Mouse (Mus musculus) hindbrain, embryonic 14.5 days (tissue): ENCODE data around the gene Sirt7. TPM values are rescaled to one million over a fixed set of nuclear protein-coding genes. Genes with fewer than 3 reads are reported as not detected.
A peak's percentile ranks its signal among the peaks of the same experiment; 100 is the strongest.
"Not testable (repeated sequence)": the region's sequence is repeated elsewhere in the genome, so short reads cannot be mapped to it uniquely, and the experiment has no call there.

Experiments used
- ATAC-seq: fragments of 200-750 bp; cut with Nextera tagmentation; 2 replicates; pipeline ENCODE4 v1.8.0; 2017; ENCODE audit warnings: moderate number of reproducible peaks, mild to moderate bottlenecking, moderate TSS enrichment, moderate library complexity; ENCODE audit not compliant: low FRiP score
- DNase-seq: peaks from one replicate; pipeline ENCODE4 v3.0.0-alpha.2; 2015; ENCODE audit warnings: low spot score
- H3K27ac ChIP-seq: fragments of 300-500 bp; sonication (generic); 2 replicates; pipeline ENCODE4 v1.5.1; 2014; ENCODE audit warnings: mild to moderate bottlenecking, moderate library complexity
- H3K27me3 ChIP-seq: fragments of 300-500 bp; sonication (generic); 2 replicates; pipeline ENCODE4 v1.6.1; 2014; ENCODE audit warnings: mild to moderate bottlenecking, low read length, mixed read lengths; ENCODE audit not compliant: control insufficient read depth, insufficient read depth
- H3K36me3 ChIP-seq: fragments of 300-500 bp; sonication (generic); replicated peaks from 2 replicates; pipeline ENCODE4 v1.6.1; 2014; ENCODE audit not compliant: control insufficient read depth, insufficient read depth
- H3K4me1 ChIP-seq: fragments of 300-500 bp; sonication (generic); replicated peaks from 2 replicates; pipeline ENCODE4 v1.6.1; 2014; ENCODE audit warnings: antibody characterized with exemption, low read length, mixed read lengths; ENCODE audit not compliant: control insufficient read depth, insufficient read depth
- H3K4me2 ChIP-seq: fragments of 300-500 bp; sonication (generic); replicated peaks from 2 replicates; pipeline ENCODE4 v1.6.1; 2014; ENCODE audit warnings: mild to moderate bottlenecking, moderate library complexity
- H3K4me3 ChIP-seq: fragments of 300-500 bp; sonication (generic); replicated peaks from 2 replicates; pipeline ENCODE4 v1.5.1; 2014; ENCODE audit warnings: mild to moderate bottlenecking, low read length
- H3K9ac ChIP-seq: fragments of 300-500 bp; sonication (generic); 2 replicates; pipeline ENCODE4 v1.6.1; 2014
- H3K9me3 ChIP-seq: fragments of 300-500 bp; sonication (generic); 2 replicates; pipeline ENCODE4 v1.6.1; 2016; ENCODE audit warnings: low read length; ENCODE audit not compliant: control insufficient read depth
- WGBS: fragments of 180-500 bp; shearing (Covaris S2); extraction: QIAGEN DNeasy Blood & Tissue Kit; methylation state at CpG from one replicate; pipeline ENCODE4 v1.1.7; 2014; 5-methylcytosine and 5-hydroxymethylcytosine counted together
- polyA plus RNA-seq: library from polyadenylated mRNA; unstranded; fragments of >200 nt; fragmentation: Nextera tagmentation; extraction: Ambion mirVana; gene quantifications from 2 replicates; pipeline ENCODE4 v1.2.1, GENCODE M21; 2014

The Sirt7 gene
- polyA plus RNA-seq, 1 experiment from 2014 or later: 37.0 TPM

GRCm38 (mm10) chr11:120600716-120601115 lies 24.3 kb downstream of the Sirt7 start:
- H3K27ac ChIP-seq: no peak overlapping the region
- H3K4me1 ChIP-seq: peaks cover 21% of the 10 kb centered on the region
- H3K9ac ChIP-seq: no peak overlapping the region
- no peaks in the 10 kb centered on the region for H3K27me3 ChIP-seq
- no peaks in the 10 kb centered on the region for H3K9me3 ChIP-seq
- ATAC-seq (no peak), DNase-seq (no peak)
- no peak overlapping the region for H3K4me3 ChIP-seq
- H3K4me2 ChIP-seq: no peak overlapping the region
- 97% methylated on average over 3 of the region's 3 CpGs for WGBS
- H3K36me3 ChIP-seq: peaks cover 67% of the 10 kb centered on the region

DNA sequence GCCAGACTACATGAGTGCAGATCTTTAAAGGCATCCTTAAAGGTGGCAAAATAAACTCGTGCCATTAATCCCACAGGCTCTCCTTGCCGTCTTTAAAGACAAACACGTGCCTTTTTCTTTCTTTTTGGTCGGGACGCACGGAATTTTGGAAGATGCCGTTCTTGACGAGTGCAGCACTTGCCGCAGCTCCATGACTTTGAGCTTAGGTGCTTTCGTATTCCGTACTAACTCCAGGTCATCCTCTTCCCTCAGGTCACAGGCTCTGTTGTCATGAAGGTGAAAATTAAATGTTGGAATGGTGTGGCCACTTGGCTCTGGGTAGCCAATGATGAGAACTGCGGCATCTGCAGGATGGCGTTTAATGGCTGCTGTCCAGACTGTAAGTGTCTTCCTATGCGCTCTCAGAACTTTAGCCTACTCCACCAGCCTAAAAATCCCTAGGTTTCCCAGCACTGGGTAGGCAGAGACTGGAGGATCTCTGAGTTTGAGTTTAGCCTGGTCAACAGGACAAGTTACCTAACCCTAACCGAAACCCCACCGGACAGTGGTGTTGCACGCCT lies 26.0 kb downstream of the Sirt7 start:
- Histone ChIP-seq H3K9me3 (no peaks in the 10 kb centered on the region), H3K9ac (peak overlapping the region; percentile 98), H3K36me3 (peaks cover 67% of the 10 kb centered on the region), H3K4me2 (peak overlapping the region; percentile 88), H3K27me3 (no peaks in the 10 kb centered on the region), H3K4me1 (peaks cover 21% of the 10 kb centered on the region), H3K4me3 (peak overlapping the region; percentile 96), H3K27ac (peak overlapping the region; percentile 91)
- DNase-seq (no peak), ATAC-seq (no peak)
- 50% methylated on average over 17 of the region's 17 CpGs for WGBS

- Histone ChIP-seq H3K4me2 (peak within 1 kb of the TSS; percentile 88), H3K4me3 (peak within 1 kb of the TSS; percentile 96), H3K36me3 (peaks cover 68% of the 10 kb centered on the region), H3K27ac (peak within 1 kb of the TSS; percentile 91), H3K9me3 (no peaks in the 10 kb centered on the region), H3K9ac (peak within 1 kb of the TSS; percentile 98), H3K27me3 (no peaks in the 10 kb centered on the region), H3K4me1 (peaks cover 21% of the 10 kb centered on the region)
- ATAC-seq: peak; percentile 98
- WGBS: 1% methylated on average over 83 of the region's 88 CpGs
- peak; percentile 97 for DNase-seq
Observed at GRCm38 (mm10) chr11:120598283-120598989, 26.6 kb downstream of the Sirt7 start, which contains the start of the genes Alyref and Anapc11. TSS of gene Alyref (minus strand) at chr11:120598365. TSS of gene Anapc11 (plus strand) at chr11:120598421.

- DNase-seq: no peak
Observed at GRCm38 (mm10) chr11:120597240-120598235, 27.5 kb downstream of the Sirt7 start.

DNA sequence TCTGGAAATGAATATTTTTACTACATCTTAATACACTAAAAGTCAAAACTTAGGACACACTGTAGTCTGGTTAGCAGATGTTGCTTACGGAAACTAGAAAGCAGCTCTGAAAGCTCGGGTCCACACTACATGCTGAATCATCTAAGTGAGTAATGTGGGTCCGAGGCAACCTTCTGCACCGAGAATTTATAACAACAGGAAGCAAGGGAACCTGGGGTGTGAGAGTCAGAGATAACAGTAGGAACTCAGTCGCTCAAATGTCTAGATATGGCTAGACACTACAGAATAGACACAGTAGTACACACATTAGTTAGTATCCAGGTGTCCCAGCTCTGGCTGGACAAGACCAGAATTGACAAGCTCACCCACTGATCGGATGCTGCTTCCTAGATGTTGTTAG lies 36.5 kb downstream of the Sirt7 start:
- ATAC-seq: no peak
- no peak for DNase-seq
- Histone ChIP-seq H3K27me3 (no peaks in the 10 kb centered on the region), H3K9ac (no peak overlapping the region), H3K4me1 (no peaks in the 10 kb centered on the region), H3K36me3 (peaks cover 92% of the 10 kb centered on the region), H3K27ac (no peak overlapping the region), H3K4me3 (no peak overlapping the region), H3K4me2 (no peak overlapping the region), H3K9me3 (no peaks in the 10 kb centered on the region)
- WGBS: 94% methylated on average over 6 of the region's 6 CpGs

More at GRCm38 (mm10) chr11:120597240-120598235, 27.5 kb downstream of the Sirt7 start:
- Histone ChIP-seq H3K27ac (peak overlapping the region; percentile 91), H3K27me3 (no peaks in the 10 kb centered on the region), H3K9me3 (no peaks in the 10 kb centered on the region), H3K4me1 (peaks cover 21% of the 10 kb centered on the region), H3K4me3 (peak overlapping the region; percentile 96), H3K36me3 (peaks cover 68% of the 10 kb centered on the region), H3K4me2 (peak overlapping the region; percentile 88), H3K9ac (peak overlapping the region; percentile 98)
- peak; percentile 57; the same call in 1 of the 2 replicates for ATAC-seq
- WGBS: 5% methylated on average over 95 of the region's 99 CpGs

DNA sequence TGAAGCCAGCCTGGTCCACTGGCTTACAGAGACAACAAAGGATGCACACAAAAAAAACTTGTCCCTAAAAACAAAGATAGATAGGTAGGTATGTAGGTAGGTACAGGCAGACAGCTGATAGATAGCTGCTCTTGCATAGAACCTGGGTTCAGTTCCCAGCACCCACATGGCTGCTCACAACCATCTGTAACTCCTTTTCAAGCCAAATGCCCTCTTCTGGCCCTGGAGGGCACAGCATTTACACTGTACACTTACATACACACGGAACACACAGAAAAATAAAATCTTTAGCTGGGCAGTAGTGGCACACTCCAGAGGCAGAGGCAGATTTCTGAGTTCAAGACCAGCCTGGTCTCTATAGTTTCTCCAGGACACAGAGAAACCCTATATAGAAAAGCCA lies 41.1 kb downstream of the Sirt7 start:
- H3K4me3 ChIP-seq: no peak overlapping the region
- ATAC-seq: no peak
- 97% methylated on average over 1 of the region's 1 CpGs for WGBS
- H3K9ac ChIP-seq: no peak overlapping the region
- no peak overlapping the region for H3K4me2 ChIP-seq
- no peaks in the 10 kb centered on the region for H3K9me3 ChIP-seq
- no peak for DNase-seq
- H3K27ac ChIP-seq: no peak overlapping the region
- no peaks in the 10 kb centered on the region for H3K27me3 ChIP-seq
- H3K4me1 ChIP-seq: peaks cover 18% of the 10 kb centered on the region
- peaks cover 56% of the 10 kb centered on the region for H3K36me3 ChIP-seq

DNA sequence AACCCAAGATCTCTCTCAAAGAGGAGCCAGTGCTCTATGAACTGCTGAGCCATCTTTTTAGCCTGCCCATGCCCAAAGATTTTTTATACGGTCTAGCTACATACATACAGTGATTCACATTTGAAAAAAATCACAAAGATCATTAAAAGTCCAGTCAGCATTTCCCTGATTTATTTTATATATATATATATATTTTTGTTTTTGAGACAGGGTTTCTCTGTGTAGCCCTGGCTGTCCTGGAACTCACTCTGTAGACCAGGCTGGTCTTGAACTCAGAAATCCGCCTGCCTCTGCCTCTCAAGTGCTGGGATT lies 42.1 kb downstream of the Sirt7 start:
- peak overlapping the region; percentile 94 for H3K27ac ChIP-seq
- H3K4me3 ChIP-seq, H3K9ac ChIP-seq, H3K9me3 ChIP-seq, H3K27me3 ChIP-seq, ATAC-seq, H3K4me2 ChIP-seq, DNase-seq: not testable (repeated sequence)
- WGBS: 95% methylated on average over 2 of the region's 2 CpGs
- H3K4me1 ChIP-seq: peaks cover 18% of the 10 kb centered on the region
- peaks cover 56% of the 10 kb centered on the region for H3K36me3 ChIP-seq

DNA sequence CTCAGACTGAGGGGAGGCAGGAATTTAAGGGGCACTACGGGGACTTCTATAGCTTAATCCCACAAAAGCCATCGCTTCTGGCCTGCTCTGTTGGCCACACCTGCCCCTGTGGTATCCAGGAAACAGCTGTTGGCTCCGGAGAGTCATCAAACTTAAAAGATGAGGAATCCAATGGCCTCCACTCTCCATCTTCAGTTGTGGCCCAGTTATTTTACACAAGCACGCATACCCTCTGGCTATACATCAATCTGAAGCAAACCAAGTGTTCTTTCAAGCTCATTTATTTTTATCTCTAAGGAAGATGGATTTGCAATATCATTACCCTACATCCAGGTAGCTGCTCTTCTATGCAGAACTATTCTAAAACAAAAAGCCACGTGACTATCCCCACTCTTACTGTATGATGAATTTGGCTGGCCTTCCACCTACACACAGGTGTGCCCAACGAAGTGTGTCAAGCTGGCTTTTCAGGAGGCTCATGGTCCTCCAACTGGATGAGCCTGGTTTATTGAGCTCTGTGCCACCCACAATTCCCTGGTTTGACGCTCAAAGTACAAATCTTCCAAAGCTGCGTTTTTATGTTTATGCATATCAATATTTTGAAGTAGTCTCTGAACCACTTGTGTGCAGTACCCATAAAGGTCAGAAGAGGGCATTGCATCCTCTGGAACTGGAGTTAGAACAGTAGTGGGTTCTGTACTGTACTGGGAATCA lies 42.6 kb downstream of the Sirt7 start:
- Histone ChIP-seq H3K9ac (peak overlapping the region; percentile 80), H3K4me2 (peak overlapping the region; percentile 91), H3K4me1 (peaks cover 18% of the 10 kb centered on the region), H3K27me3 (no peaks in the 10 kb centered on the region), H3K27ac (peak overlapping the region; percentile 94), H3K4me3 (peak overlapping the region; percentile 87), H3K9me3 (no peaks in the 10 kb centered on the region), H3K36me3 (peaks cover 56% of the 10 kb centered on the region)
- WGBS: 69% methylated on average over 8 of the region's 8 CpGs
- DNase-seq: peak; percentile 27
- no peak for ATAC-seq
